Mouse (Mus musculus) retina, postnatal 1 day (tissue): ENCODE results near the gene Fsip1.

Experiments
- DNase-seq: peaks from one replicate; pipeline ENCODE4 v3.0.0-alpha.2; 2012

Fsip1 gene

DNA sequence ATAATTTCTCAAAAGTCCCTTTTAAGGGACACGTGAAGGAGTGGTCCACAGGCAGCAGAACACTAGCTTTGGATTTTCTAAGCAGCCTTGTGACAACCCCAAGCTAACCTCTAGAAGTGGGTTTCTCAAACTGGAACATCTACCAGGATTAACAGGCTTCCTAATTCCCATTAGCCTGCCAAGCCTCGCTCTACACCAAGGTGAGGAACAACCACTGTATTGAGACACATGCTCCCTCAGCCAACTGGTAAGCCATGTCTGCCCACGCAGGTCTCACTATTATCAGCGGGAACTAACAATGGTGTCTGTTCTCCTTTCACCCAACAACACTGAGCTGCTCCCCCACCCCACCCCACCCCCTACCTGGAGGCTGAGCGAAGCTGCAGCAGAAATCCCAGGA is 175.2 kb downstream of the Fsip1 start:
- DNase-seq: no peak
